Mouse (Mus musculus) 416B (cell line): ENCODE results near the gene Tmem150a.
A peak's percentile ranks its signal among the peaks of the same experiment; 100 is the strongest.

Experiments used
- DNase-seq: peaks from one replicate; pipeline ENCODE4 v3.0.0; 2011; ENCODE audit warnings: low read depth

Gene Tmem150a

DNA sequence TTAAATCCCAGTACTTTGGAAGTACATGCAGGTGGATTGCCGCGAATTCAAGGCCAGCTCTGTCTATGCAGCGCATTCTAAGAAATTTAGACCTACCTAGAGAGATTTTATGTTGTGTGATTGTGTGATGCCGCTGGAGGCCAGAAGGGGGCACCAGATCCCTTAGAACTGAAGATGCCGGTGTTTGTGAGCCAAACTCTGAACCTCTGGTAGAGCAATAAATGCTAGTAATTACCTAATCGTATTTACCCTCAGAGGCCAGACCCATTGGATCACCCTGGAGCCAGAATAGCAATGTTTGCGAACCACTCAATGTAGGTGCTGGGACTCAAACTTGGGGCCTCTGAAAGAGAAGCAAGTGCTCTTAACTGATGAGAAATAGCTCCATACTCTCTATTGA, 46.6 kb downstream of the Tmem150a start:
- DNase-seq: peak; percentile 88

DNA sequence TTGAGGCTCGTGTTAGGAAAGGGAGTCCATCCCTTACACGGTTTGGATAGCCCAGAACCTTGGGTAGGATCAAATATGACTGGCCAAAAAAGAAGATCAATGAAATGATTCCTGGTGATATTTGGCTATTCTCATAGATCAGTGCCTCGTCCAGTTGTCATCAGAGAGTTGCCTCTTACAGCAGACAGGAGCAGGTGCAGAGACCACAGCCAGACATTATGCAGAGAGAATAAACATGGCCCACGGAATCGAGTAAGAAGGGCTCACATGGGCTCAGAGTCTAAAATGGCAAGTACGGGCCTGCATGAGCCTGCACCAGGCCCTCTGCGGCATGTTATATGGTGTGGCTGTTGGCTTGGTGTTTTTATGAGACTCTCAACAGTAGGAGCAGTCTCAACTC, 50.1 kb downstream of the Tmem150a start:
- DNase-seq: no peak

DNA sequence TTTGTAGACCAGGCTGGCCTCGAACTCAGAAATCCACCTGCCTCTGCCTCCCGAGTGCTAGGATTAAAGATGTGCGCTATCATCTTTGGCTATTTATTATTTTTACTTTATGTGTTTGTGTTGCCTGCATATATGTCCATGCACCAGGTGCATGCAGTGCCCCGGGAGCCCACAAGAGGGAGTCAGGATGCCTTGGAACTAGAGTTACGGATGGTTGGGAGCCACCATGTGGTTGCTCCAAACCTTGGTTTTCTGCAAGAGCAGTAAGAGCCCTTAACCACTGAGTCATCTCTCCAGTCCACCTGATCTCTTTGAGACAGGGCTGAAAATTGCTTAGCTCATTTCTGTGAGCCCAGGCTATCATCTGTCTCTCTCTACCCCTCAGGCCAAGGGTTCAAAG, 51.9 kb downstream of the Tmem150a start:
- peak; percentile 96 for DNase-seq
